Mouse (Mus musculus): ENCODE results near the gene A630095E13Rik.
"Not testable (repeated sequence)": the region's sequence is repeated elsewhere in the genome, so short reads cannot be mapped to it uniquely, and the experiment has no call there.

Gene A630095E13Rik

DNA sequence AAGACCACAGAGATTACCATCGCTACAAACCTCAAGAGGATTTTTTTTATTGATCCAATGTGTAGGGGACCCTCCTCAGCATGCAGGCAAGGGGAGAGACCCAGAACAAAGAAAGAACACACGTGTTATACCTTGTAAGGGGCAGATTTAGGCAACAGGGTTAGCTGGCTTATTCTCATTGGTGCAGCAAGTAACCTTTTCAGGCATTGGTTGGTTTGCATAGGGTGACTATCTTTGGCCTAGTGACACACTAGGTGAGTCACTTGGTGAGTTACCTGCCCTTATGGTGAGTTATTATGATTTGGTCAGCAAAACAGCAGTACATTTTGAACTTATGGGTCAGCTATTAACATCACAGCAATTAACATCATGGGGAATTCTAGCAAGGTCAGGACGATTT, at the start of gene A630095E13Rik:
A630095E13Rik (minus strand) TSS at position 101 of the 400 bp plus-strand sequence.
- not testable (repeated sequence) for DNase-seq (ENCODE audit: low read depth, low spot score); H3K27me3 ChIP-seq (ENCODE audit: control insufficient read depth, insufficient read depth, low read length, poor library complexity, severe bottlenecking); H3K36me3 ChIP-seq (ENCODE audit: control insufficient read depth, insufficient read depth, low read length, poor library complexity, severe bottlenecking)

DNA sequence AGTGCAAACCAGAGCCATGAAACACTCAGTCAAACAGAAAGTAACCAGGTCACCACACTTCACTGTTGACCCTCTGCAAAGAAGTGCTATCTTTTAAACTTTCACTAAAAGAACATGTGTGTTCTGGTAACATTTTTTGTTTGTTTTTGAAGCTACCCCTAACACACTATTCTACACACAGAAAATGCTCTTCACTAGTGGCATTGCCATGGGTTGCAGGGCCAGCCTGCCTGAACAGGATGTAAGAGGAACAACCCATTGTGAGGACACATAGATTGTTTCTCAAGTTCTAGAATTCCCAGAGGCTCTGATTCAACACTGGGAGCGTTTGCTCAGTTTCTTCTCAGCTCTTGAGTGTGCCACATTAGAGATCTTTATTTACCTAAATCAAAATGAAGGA, 49.7 kb upstream of the A630095E13Rik start, which contains the start of gene Acrv1:
Acrv1 (plus strand) TSS at position 301 of the 400 bp plus-strand sequence.
- DNase-seq (ENCODE audit: low read depth, low spot score), result no peak
- no peaks in the 10 kb centered on the region for H3K36me3 ChIP-seq (ENCODE audit: control insufficient read depth, insufficient read depth, low read length, poor library complexity, severe bottlenecking)
- H3K27me3 ChIP-seq (ENCODE audit: control insufficient read depth, insufficient read depth, low read length, poor library complexity, severe bottlenecking), result no peaks in the 10 kb centered on the region

DNA sequence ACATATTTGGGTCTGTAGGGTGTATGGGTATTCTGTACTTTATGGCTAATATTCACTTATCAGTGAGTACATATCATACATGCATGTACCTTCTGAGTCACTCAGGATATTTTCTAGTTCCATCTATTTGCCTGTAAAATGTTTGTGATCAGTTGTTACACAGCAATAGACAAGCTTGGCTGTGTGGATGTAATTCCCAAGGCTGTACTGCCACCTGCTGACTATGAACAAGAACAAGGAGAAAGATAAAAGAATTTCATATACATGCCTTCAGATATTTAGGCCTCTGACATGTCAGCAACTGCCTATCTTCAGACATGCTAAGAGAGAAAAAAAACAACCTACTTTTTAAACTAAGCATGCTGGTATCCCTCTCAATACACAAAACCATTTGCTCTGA, 44.2 kb upstream of the A630095E13Rik start:
- no peak for DNase-seq (ENCODE audit: low read depth, low spot score)
- H3K36me3 ChIP-seq (ENCODE audit: control insufficient read depth, insufficient read depth, low read length, poor library complexity, severe bottlenecking), result no peaks in the 10 kb centered on the region
- no peaks in the 10 kb centered on the region for H3K27me3 ChIP-seq (ENCODE audit: control insufficient read depth, insufficient read depth, low read length, poor library complexity, severe bottlenecking)

DNA sequence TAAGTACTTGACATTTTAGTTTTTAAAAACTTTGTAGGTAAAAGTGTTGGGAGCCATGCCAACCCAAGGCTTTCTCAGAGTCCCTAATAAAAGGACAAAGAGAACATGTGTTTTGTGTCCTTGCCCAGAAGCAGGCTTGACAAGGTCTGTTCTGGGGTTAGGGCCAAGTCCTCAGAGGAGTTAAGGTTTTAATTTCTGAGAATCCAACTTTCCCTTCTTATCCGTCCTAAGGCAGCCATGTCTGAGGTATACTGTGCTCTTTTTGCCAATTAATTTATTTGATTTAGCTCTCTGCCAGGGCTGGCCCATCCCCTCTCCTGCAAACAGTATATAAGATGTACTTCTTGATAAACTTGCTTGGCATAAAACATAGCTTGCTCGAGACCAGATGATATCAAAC, 38.2 kb upstream of the A630095E13Rik start:
- no peak for DNase-seq (ENCODE audit: low read depth, low spot score)
- H3K36me3 ChIP-seq (ENCODE audit: control insufficient read depth, insufficient read depth, low read length, poor library complexity, severe bottlenecking), result no peaks in the 10 kb centered on the region
- H3K27me3 ChIP-seq (ENCODE audit: control insufficient read depth, insufficient read depth, low read length, poor library complexity, severe bottlenecking), result no peaks in the 10 kb centered on the region

All from splenic B cell, adult 2 months (primary cell).